Mouse (Mus musculus) heart, embryonic 11.5 days (tissue): ENCODE data around the gene Cmtm6. TPM values are rescaled to one million over a fixed set of nuclear protein-coding genes. Genes with fewer than 3 reads are reported as not detected.

Experiments used
- ATAC-seq: fragments of 200-750 bp; cut with Nextera tagmentation; replicated peaks from 2 replicates; pipeline ENCODE4 v1.8.0; 2017; ENCODE audit warnings: moderate library complexity; ENCODE audit not compliant: insufficient number of reproducible peaks, low FRiP score, low TSS enrichment
- H3K27ac ChIP-seq: fragments of 300-500 bp; sonication (generic); 2 replicates; pipeline ENCODE4 v1.5.1; 2014; ENCODE audit warnings: mild to moderate bottlenecking, low read depth, low read length
- H3K27me3 ChIP-seq: fragments of 300-500 bp; sonication (generic); 2 replicates; pipeline ENCODE4 v1.6.1; 2014; ENCODE audit warnings: mild to moderate bottlenecking, low read length, mixed read lengths; ENCODE audit not compliant: control insufficient read depth, insufficient read depth
- H3K36me3 ChIP-seq: fragments of 300-500 bp; sonication (generic); 2 replicates; pipeline ENCODE4 v1.6.1; 2014; ENCODE audit warnings: mild to moderate bottlenecking, low read length, moderate library complexity, mixed read lengths; ENCODE audit not compliant: control insufficient read depth, insufficient read depth
- H3K4me1 ChIP-seq: fragments of 300-500 bp; sonication (generic); 2 replicates; pipeline ENCODE4 v1.6.1; 2014; ENCODE audit warnings: low read length; ENCODE audit not compliant: control insufficient read depth, insufficient read depth
- H3K4me2 ChIP-seq: fragments of 300-500 bp; sonication (generic); 2 replicates; pipeline ENCODE4 v1.6.1; 2014; ENCODE audit warnings: mild to moderate bottlenecking, moderate library complexity
- H3K4me3 ChIP-seq: fragments of 300-500 bp; sonication (generic); 2 replicates; pipeline ENCODE4 v1.5.1; 2014; ENCODE audit warnings: low read depth, low read length
- H3K9ac ChIP-seq: fragments of 300-500 bp; sonication (generic); 2 replicates; pipeline ENCODE4 v1.6.1; 2014; ENCODE audit warnings: mild to moderate bottlenecking, low read depth, low read length, moderate library complexity
- H3K9me3 ChIP-seq: fragments of 300-500 bp; sonication (generic); replicated peaks from 2 replicates; pipeline ENCODE4 v1.6.1; 2016; ENCODE audit warnings: low read length; ENCODE audit not compliant: control insufficient read depth
- WGBS: fragments of 180-500 bp; shearing (Covaris S2); extraction: QIAGEN DNeasy Blood & Tissue Kit; methylation state at CpG from one replicate; pipeline ENCODE4 v1.1.7; 2014; ENCODE audit not compliant: insufficient replicate concordance; 5-methylcytosine and 5-hydroxymethylcytosine counted together
- polyA plus RNA-seq: library from polyadenylated mRNA; unstranded; fragments of >200 nt; fragmentation: Nextera tagmentation; extraction: Ambion mirVana; gene quantifications from 2 replicates; pipeline ENCODE4 v1.2.1, GENCODE M21; 2014

Gene Cmtm6
- polyA plus RNA-seq, 1 experiment from 2014 or later = 35.6 TPM

- H3K9ac ChIP-seq = no peak overlapping the region
- H3K9me3 ChIP-seq = no peaks in the 10 kb centered on the region
- no peak overlapping the region for H3K27ac ChIP-seq
- ATAC-seq = no peak
- H3K4me2 ChIP-seq = no peak overlapping the region
- no peak overlapping the region for H3K4me3 ChIP-seq
- no peaks in the 10 kb centered on the region for H3K27me3 ChIP-seq
- 82% methylated on average over 9 of the region's 9 CpGs for WGBS
- no peaks in the 10 kb centered on the region; the same call in 1 of the 2 replicates for H3K36me3 ChIP-seq
- peaks cover 16% of the 10 kb centered on the region for H3K4me1 ChIP-seq
Observed at GRCm38 (mm10) chr9:114740336-114740735, 9.4 kb downstream of the Cmtm6 start.

- Histone ChIP-seq H3K9me3 (no peaks in the 10 kb centered on the region), H3K4me2 (no peak overlapping the region), H3K4me1 (peaks cover 10% of the 10 kb centered on the region), H3K9ac (no peak overlapping the region), H3K36me3 (peaks cover 5% of the 10 kb centered on the region), H3K27ac (no peak overlapping the region; the same call in 1 of the 2 replicates), H3K4me3 (no peak overlapping the region), H3K27me3 (no peaks in the 10 kb centered on the region)
- 54% methylated on average over 2 of the region's 2 CpGs for WGBS
- no peak for ATAC-seq
Observed at GRCm38 (mm10) chr9:114742731-114743130, 11.8 kb downstream of the Cmtm6 start.

- Histone ChIP-seq H3K27ac (no peak overlapping the region), H3K9ac (no peak overlapping the region; the same call in 1 of the 2 replicates), H3K4me3 (no peak overlapping the region), H3K27me3 (no peaks in the 10 kb centered on the region), H3K4me1 (peaks cover 10% of the 10 kb centered on the region), H3K36me3 (peaks cover 9% of the 10 kb centered on the region), H3K9me3 (no peaks in the 10 kb centered on the region), H3K4me2 (no peak overlapping the region)
- WGBS = 50% methylated on average over 4 of the region's 4 CpGs
- no peak for ATAC-seq
Observed at GRCm38 (mm10) chr9:114745163-114745562, 14.2 kb downstream of the Cmtm6 start.

GRCm38 (mm10) chr9:114745654-114746053, 14.7 kb downstream of the Cmtm6 start:
- Histone ChIP-seq H3K4me2 (no peak overlapping the region), H3K27ac (no peak overlapping the region), H3K9me3 (no peaks in the 10 kb centered on the region), H3K27me3 (no peaks in the 10 kb centered on the region), H3K4me1 (peaks cover 10% of the 10 kb centered on the region), H3K4me3 (no peak overlapping the region), H3K36me3 (peaks cover 9% of the 10 kb centered on the region), H3K9ac (no peak overlapping the region)
- 66% methylated on average over 4 of the region's 4 CpGs for WGBS
- ATAC-seq = no peak

GRCm38 (mm10) chr9:114747012-114747411, 16.1 kb downstream of the Cmtm6 start:
- Histone ChIP-seq H3K4me1 (peaks cover 10% of the 10 kb centered on the region), H3K9ac (no peak overlapping the region), H3K4me2 (no peak overlapping the region), H3K27ac (no peak overlapping the region), H3K9me3 (no peaks in the 10 kb centered on the region), H3K36me3 (peaks cover 9% of the 10 kb centered on the region), H3K27me3 (no peaks in the 10 kb centered on the region), H3K4me3 (no peak overlapping the region)
- ATAC-seq = no peak
- WGBS = 75% methylated on average over 10 of the region's 10 CpGs

GRCm38 (mm10) chr9:114747466-114747865, 16.6 kb downstream of the Cmtm6 start:
- H3K9ac ChIP-seq = no peak overlapping the region

GRCm38 (mm10) chr9:114751582-114751981, 20.7 kb downstream of the Cmtm6 start:
- Histone ChIP-seq H3K36me3 (peaks cover 6% of the 10 kb centered on the region), H3K9ac (no peak overlapping the region)
- WGBS = 81% methylated on average over 3 of the region's 3 CpGs

More at GRCm38 (mm10) chr9:114747466-114747865, 16.6 kb downstream of the Cmtm6 start:
- Histone ChIP-seq H3K27me3 (no peaks in the 10 kb centered on the region), H3K36me3 (peaks cover 9% of the 10 kb centered on the region), H3K4me3 (no peak overlapping the region), H3K4me1 (peaks cover 10% of the 10 kb centered on the region), H3K9me3 (no peaks in the 10 kb centered on the region), H3K27ac (no peak overlapping the region), H3K4me2 (no peak overlapping the region)
- no peak for ATAC-seq
- WGBS = 73% methylated on average over 12 of the region's 12 CpGs

GRCm38 (mm10) chr9:114752311-114752710, 21.4 kb downstream of the Cmtm6 start:
- WGBS = 67% methylated on average over 9 of the region's 9 CpGs
- no peaks in the 10 kb centered on the region; the same call in 1 of the 2 replicates for H3K4me1 ChIP-seq
- no peak overlapping the region for H3K4me3 ChIP-seq
- H3K4me2 ChIP-seq = peak overlapping the region; percentile 89
- H3K9ac ChIP-seq = no peak overlapping the region
- H3K36me3 ChIP-seq = peaks cover 6% of the 10 kb centered on the region
- H3K27me3 ChIP-seq = no peaks in the 10 kb centered on the region
- H3K27ac ChIP-seq = no peak overlapping the region
- no peaks in the 10 kb centered on the region for H3K9me3 ChIP-seq
- ATAC-seq = no peak

More at GRCm38 (mm10) chr9:114751582-114751981, 20.7 kb downstream of the Cmtm6 start:
- H3K4me2 ChIP-seq = no peak overlapping the region
- H3K9me3 ChIP-seq = no peaks in the 10 kb centered on the region
- no peak for ATAC-seq
- H3K27ac ChIP-seq = no peak overlapping the region
- H3K4me3 ChIP-seq = no peak overlapping the region
- H3K4me1 ChIP-seq = no peaks in the 10 kb centered on the region; the same call in 1 of the 2 replicates
- no peaks in the 10 kb centered on the region for H3K27me3 ChIP-seq

- Histone ChIP-seq H3K36me3 (peaks cover 2% of the 10 kb centered on the region), H3K27ac (no peak overlapping the region), H3K9me3 (no peaks in the 10 kb centered on the region), H3K4me2 (peak overlapping the region; percentile 89), H3K4me3 (peak overlapping the region; percentile 64), H3K9ac (peak overlapping the region; percentile 73), H3K27me3 (no peaks in the 10 kb centered on the region), H3K4me1 (no peaks in the 10 kb centered on the region; the same call in 1 of the 2 replicates)
- 7% methylated on average over 35 of the region's 36 CpGs for WGBS
- ATAC-seq = peak; percentile 88
Observed at GRCm38 (mm10) chr9:114752863-114753484, 22.1 kb downstream of the Cmtm6 start.
